Mouse (Mus musculus): ENCODE results near the gene Tmem108.

Gene Tmem108

DNA sequence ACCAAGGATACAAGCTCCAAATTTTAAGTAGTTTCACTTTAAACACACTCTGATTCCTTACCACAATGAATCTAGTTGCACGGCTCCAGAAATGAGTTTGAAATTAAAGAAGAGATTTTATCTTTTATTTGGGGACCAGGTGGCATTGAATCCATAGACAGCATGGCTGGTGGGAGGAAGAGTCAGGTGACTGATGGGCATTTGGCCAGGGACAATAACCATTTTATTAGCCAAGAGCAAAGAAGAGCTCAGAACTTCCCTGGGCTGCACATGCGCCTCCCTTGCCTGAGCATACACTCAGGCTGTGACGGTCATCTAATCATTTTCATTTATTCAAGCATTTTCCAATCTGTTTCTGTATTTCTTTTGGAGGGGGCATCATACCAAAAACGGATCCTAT, 135.5 kb downstream of the Tmem108 start:
- no peak for DNase-seq

DNA sequence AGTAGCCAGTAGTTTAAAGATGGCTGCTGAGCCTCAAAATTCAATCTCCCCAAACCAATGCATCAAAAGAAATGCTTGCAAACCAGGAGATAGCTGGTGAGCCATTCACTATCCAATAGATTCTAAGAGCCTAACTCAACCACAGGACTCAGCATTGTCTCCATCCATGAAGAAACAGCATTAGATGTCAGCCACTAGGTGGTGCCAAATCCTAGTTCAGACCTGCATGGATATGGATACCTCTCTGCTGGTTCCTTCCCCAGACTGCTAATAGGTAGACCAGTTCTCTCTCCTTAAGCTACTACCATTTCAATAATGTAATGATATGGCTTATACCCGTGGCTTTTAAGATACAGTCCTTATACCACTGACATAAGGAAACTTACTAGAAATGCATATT, 137.0 kb downstream of the Tmem108 start:
- DNase-seq: peak; percentile 67

DNA sequence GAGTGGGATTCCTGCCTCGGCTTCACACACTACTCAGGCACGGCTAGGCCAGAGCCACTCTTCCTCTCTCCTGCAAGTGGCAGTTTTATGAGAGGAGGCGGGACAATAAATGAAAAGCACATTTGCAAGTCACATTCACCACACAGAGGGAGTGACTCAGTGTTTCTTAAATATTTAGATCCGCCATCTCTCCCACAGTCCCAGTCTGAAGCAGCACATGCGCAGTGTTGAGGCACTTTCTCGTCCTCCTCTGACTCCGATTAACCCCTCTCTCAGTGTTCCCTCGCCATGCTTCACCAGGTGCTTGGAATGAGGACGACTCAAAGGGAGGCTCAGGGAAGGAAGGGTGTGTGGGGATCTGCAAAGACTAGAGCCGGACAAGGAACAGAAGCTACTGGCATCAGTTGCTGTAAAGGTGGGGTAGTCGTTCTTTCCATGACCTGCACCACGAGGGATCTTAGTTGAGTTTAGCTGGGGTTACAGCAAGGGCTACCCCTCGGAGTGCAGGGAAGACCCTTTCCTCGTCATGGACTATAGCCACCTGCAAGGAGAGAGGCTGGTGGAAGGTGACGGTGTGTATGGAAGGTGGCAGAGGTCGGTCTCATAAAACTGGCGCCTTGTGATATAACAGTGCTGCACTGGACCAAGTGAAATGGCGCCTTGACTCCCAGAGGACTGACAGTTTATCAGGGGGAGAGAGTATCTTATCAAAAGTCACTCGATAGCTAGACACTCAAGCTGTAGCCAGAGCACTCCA, 137.9 kb downstream of the Tmem108 start:
- DNase-seq: no peak

DNA sequence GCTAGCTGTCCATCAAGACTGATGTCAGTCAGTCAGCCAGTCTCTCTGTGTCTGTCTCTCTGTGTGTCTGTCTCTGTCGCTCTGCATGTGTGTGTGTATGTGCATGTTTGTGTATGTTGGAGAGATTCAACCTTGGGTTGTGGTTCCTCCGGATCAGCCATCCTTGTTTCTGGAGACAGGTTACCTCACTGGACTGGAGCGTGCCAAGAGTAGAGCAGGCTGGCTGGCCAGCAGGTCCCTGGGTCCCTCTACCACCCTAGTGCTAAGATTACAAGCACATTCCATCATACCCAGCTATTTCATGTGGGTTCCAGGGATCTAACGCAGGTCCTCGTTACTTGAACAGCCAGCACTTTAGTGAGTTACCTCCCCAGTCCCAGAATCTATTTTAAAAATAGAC, 138.6 kb downstream of the Tmem108 start:
- no peak for DNase-seq

DNA sequence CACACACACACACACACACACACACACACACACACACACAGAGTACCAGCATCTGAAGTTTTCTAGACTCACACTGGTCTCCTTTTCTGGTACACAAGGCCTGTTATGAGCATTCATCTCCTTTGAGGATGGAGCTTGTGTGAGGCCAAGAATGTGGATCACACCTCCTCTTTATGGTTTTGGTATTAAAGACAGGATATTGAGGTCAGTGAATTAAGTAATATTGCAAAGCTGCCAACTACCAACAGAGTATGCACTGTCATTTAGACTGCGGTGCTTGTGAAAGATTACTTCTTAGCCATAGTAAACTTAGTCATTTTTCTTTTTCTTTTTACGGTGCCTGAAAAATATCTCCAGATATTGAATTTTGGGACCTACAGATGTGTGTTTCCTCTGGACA, 139.8 kb downstream of the Tmem108 start:
- DNase-seq: no peak

DNA sequence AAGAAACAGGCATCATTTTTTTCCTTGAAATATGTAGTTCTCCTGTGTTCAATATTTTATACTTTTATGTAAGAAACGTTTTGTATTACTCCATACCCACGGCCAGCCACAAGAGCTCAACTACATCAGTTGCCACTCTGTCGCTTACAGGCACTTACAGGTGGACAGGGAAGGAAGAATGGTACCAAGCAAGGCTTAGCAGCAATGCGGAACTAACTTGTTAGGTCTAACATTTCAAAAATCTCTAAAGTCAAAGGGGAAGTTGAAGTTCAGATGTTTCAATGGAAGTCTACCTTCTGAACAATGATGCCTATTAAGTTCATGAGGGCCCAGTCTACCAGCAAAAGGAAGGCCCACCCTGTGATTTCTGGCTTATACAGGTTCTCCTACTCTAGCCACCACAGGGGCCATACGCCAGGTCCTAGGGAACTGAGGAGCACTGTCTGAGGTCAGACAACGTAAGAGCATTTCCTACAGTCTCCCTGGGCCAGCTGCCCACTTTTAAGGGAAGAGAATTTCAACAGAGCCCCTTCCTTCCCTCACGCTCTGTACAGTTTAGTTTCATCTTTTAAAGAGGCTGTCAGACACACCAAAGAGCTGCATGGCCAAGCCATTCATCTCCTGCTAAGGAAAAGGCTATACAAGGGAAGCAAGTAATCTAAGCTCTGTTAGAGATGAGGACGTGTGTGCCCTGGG, 141.0 kb downstream of the Tmem108 start:
- no peak for DNase-seq

DNA sequence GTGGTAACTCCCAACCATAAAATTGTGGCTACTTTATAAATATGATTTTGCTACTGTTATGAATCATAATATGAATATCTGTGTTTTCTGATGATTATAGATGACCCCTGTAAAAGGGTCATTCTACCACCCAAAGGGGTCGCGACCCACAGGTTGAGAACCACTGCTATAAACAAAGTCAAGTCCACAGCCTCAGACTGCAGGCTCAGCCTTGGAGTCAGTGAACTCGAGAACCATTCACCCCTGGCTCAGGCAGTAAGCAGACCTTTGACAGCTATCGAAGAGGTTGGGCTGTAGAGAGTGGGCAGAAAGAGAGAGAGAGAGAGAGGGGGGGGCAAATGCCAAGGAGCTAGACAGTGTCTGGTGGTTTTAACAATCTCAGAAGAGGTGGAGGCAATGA, 147.4 kb downstream of the Tmem108 start:
- no peak for DNase-seq

DNA sequence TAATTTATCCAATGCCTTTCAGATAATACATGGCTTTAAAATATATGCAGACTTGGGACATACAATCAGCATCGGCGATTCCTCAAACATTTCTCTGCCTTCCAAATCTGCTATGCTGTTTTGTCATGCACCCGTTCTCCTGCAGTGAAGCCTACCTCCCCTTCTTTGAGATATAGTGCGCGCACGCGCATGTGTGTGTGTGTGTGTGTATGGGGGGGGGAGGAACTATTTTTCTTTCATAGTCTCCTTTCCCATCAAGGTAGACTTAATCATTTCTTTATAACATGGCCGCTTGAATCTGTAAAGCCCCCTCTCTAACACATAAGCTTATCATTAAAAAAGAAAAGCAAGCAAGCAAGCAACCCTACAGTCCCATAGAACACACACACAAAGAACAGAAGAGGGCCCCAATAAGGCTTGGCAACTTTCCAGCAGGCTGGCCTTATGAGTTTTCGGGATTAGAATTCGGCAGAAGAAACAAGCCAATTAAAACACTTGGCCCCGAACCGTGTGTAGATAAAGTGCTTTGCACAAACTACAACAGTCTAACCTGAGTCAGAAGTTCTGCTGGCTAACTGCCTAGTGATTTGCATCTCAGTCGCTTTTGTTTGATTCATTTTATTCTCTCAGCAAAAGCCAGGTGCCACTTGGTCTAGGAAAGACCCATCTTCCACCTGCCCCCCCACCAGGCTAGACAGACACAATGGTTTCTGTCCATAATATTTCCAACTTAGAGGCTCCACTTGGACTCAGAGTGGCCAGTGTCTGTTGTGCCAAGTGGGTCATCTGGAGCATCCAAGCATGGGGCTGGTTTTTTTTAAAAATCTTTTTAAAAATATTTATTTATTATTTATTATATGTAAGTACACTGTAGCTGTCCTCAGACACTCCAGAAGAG, 153.2 kb downstream of the Tmem108 start:
- DNase-seq: no peak

DNA sequence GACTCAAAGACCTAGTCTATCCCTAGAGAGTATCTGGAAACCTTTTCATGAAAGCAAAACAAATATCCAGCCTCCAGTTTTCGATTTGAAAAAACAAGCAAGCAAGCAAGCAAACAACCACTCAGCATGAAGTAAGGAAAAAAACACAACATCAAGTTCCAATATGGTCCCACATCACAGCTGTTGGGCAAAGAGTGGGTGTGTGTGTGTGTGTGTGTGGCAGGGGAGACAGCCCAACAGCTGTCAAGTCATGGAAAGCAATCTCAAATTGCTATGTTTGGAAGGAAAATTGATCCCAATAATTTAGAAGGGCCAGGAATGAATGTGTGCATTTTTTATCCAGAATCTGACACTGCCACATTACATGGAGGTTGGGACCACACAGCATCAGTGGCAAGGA, 155.6 kb downstream of the Tmem108 start:
- DNase-seq: no peak

DNA sequence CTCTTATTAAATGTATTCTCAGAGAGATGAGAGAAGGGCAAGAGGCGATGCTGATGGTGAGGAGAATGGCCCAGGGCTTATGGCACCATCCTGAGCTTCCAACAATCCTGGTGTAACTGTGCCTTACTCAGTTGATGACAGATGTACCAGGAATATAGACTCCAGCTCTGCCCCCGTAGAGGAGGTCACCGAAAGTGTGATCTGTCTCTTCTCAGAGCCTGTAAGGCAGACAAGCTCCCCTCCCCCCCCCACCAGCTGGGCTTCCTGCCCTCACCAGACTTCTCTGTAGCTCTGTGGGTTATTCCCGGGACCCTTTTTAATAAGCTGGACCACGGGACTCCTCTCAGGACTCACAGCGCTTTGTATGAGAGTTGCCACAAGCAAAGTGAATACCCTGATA, 157.8 kb downstream of the Tmem108 start:
- DNase-seq: no peak

DNA sequence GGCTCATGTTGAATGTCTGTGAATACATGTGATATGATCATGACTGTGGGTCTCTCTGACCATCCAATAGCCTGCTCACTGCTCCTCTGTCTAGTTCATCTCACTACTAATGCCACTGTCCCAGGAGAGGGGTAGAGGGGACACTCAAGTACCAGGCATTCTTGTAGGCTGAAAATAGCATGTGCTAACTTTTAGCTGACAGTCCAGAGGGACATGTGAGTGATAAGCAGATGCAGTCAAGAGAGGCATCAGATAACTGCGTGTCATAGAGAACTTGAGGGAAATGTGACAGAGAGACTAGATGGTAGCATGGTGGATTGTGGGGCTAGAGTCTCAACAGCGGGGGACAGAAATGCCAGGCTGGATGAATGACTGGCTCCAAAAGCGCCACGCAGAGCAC, 159.8 kb downstream of the Tmem108 start:
- no peak for DNase-seq

DNA sequence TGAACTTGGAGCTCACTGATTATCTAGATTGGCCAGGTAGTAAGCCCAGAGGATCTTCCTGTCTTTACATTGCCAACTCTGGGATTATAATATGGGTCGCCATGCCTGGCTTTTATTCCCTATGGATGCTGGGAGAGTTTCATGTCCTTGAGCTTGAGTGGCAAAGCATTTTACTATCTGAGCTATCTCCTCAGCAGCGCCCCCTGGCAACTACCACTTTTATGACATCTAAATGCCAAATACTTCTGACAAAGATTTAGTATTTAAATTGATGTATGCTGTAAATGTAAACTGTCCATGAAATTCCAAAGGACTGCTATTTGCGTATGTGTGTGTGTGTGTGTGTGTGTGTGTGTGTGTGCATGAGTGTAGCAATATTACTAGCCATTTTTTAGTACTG, 160.8 kb downstream of the Tmem108 start:
- peak; percentile 13 for DNase-seq

DNA sequence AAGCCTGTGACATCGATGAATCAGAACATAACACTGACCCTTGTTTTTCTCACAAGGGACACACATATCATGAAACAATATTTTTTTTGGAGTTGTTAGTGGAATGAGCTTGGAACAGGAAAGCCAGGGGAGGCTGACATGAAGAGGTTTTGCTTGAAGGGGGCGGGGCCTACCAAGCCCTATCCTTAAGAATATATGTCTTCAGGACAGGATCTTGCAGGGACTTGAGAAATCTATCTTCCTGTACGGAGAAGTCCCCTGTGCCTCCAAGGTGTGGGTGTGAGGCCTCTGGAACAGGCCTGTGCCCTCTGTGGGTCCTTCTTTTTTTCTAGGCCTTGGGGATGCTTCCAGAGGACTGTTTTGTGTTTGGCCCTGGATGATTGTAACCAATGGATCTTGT, 161.7 kb downstream of the Tmem108 start:
- DNase-seq: no peak

DNA sequence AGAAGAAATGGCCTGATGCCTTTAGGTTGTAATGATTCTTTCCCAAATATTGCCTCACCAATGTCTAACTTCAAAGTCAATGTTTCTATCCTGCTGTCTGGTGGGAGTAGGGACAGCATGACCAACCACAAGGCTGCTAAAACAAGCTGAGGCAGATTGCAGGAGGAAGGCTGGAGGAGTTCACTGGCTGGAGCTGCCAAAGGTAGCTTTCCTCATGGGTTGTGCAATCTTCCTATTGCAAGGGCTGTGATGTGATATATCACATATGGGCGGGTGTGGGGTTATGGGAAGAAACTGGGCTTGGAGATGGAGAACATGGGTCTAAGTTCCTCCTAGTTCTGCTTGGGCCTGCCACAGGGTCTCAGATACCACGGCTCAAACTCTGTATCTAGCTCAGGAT, 163.8 kb downstream of the Tmem108 start:
- no peak for DNase-seq

DNA sequence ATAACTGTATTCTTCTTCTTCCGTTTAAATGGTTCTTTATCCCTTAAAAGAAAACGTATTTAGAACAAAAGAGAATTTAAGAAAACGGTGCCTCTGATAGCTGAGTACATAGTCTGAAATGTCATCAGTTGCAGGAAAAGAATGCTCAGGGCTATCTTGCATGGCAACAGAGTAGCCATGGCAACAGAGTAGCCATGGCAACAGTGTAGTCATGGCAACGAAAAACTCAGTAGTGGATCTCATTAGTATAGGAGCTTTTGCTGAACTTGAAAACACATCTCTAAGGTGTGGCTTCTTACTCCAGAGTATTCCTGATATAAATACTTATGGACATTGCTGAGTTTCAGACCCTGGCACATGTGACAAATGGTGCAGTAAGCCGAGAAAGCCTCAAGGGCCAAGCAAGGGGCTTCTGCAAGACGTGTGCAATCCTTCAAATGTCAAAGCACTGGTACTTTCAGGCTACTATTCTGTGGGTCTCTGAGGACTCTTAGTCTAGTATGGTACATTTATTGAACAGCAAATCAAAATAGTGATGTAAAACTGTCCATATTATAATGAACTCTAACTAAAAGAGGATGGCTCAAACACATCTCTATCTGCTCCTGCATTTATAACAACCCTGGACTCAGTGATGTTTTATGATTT, 166.3 kb downstream of the Tmem108 start:
- DNase-seq: no peak

DNA sequence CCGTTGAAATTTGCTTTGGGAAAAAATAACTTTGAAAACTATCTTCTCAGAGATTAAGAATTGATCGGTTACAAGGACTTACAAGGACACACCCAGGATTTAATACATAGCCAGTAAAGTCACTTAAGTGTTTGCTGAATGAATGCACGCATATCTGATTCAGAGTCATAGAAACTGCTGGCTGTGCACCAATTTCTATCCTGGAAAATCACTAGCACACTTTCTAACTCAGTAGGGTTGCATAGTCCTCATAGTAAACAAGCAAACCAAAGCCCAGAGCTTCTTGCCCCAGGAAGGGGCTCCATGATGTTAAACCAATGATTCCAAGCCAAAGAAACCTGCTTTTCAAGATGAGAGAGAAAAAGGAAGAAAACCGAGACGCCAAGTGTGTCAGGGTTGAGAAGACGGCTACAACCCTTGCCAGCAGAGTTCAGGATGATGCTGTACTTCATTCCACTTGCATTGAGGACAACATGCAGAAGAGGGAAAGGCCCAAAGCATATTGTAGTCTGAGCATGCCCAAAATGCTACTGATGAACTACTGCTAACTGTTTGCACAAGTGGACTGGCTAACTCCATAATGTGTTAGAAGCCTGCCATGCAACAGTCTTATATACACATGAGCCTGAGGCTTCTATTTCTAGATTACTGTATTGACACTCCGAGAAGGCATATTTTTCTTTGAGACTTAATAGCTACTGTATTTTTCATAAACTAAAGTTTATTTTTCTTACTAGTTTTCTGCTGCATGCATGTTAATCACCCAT, 167.0 kb downstream of the Tmem108 start:
- no peak for DNase-seq

DNA sequence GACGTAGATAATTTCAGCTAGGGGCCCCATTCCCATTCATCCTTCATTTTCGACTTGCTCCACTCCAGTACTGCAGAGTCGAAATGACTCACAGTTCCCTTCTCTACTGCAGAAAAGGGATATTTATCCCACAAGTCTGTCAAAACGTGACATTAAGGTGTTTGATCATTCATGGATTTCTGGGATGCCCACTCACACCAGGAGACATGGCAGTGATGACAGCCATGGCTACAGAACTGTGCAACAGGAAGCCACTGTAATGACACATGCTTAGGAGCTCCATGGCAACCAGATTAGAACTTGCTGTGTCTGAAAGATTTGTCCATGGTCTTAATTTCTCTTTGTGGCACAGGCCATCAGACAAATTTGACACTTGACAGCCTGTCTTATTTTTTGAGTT, 168.6 kb downstream of the Tmem108 start:
- DNase-seq: no peak

DNA sequence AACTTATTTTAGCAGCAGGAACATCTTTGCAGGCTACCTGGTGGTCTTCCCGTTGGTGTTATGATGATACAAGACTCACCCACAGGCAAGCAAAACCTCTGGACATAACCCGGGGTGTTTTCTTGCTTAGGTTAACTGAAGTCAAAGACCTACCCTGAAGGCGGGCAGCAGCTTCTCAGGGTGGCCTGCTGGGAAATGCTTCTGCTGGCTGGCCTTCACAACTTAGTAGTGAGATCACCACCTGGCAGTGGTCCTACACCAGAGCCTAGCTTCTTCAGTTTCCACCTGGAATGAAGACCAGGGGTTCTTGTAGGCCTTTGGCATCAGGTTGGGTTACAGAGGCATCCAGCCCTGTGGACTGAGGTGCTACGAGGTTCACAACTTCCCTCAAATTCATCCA, 169.7 kb downstream of the Tmem108 start:
- no peak for DNase-seq

DNA sequence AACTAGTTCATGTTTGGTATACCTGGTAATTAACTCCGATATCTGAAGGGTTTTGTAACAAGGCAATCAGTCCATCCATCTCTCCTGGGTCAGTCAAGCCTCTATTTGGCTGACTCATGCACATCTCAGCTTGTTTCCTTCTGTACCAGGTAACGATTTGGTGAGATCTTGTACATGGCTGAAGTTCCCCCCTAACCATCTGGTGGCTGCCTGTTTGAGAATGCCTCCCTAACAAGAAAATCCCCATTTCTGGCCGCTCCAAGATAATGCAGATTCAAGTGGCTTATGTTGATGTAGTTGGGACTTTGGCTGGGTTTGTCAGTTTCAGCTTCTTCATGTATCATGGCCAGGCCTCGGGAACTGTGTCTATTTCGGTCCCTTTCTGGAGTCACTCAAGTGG, 170.8 kb downstream of the Tmem108 start:
- no peak for DNase-seq

DNA sequence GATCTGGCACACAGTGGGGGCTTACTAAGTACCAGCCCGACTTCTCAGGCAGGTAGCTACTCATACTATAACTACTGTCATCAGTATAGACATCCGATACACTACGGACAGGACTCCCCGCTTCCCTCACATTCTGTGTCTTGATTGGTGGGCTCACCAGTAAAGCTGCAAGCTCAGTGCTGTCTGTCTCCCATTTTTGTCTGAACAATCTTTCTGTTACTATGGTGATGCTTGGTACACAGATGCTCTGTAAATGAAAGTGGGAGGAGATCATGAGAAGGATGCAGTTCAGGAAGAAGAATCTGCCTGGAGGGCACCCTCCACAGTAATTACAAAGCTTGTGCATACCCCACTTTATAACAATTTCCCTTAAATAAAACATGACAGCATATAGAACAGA, 176.8 kb downstream of the Tmem108 start:
- no peak for DNase-seq

DNA sequence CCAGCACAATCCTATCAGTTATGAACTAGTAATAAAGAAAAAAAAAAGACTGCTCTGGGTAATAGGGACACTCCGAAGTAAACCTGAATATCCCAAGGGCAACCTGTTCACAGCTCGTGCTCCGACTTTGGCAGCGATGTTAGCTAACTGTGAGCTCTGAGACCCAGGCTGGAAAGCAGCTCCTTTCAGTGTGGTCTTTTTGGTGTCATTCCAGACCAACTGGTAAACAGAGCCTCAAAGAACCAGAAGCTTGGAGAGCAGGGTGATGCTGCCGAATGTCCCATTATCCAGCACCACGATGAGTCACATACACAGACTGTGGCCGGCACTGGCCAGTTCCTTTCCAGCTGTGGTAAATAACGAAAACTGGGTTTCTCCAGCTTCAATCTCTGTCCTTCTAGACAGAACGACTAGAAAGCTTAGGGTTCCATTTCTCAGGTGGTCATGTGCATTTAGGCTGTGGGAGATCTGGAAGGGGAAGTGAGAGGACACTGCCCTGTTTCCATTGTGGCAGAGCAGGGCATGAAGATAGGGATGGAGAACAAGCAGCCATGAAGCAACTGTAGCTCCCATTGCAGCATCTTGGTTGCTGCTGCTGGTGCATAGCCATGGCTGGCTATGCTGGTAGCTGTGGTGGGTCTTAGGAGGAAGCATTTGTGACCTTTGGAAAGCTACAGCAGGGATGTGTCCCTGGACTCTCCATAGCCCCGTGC, 179.2 kb downstream of the Tmem108 start:
- DNase-seq: no peak

DNA sequence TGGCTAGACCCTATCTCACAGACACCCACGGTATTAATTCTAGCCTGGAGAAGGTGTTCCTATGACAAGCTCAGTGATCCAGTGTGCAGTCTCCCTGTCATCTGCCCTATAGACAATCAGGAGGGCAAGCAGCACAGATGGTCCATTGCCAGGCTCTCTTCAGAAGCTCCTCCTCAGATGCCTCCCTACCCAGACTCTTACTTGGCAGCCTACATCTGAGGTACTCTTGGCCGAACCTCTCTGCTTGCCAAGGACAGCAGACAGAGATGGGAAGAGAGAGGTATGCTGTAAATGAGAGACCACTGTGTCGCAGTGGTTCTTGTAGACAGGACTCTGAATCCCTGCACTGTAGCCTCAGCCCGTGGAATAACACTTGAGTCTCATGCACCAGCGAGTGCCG, 181.0 kb downstream of the Tmem108 start:
- DNase-seq: no peak
